Mouse (Mus musculus) urinary bladder, postnatal 36 days (tissue): ENCODE data around the gene Cul7.

Experiments
- DNase-seq, 2 experiments: peaks; one replicate each; pipeline ENCODE4 v3.0.0; 2022; ENCODE audit warnings: low spot score in 2 of 2, mixed read lengths in 1 of 2

Gene Cul7

GRCm38 (mm10) chr17:46650232-46651031 lies at the start of gene Cul7:
Cul7 (plus strand) TSS chr17:46650337.
- peak; percentile 81 to 91 for DNase-seq

GRCm38 (mm10) chr17:46600569-46600968 lies 49.6 kb upstream of the Cul7 start:
- no peak for DNase-seq

GRCm38 (mm10) chr17:46602212-46602611 lies 47.9 kb upstream of the Cul7 start:
- DNase-seq: no peak

GRCm38 (mm10) chr17:46603229-46603628 lies 46.9 kb upstream of the Cul7 start:
- DNase-seq: no peak

GRCm38 (mm10) chr17:46605126-46605525 lies 45.0 kb upstream of the Cul7 start:
- DNase-seq: no peak

- no peak for DNase-seq
Measured at GRCm38 (mm10) chr17:46605987-46606386, 44.1 kb upstream of the Cul7 start.

GRCm38 (mm10) chr17:46609721-46610514 lies 40.2 kb upstream of the Cul7 start:
- peak in 1 of 2 experiments; percentile 53 for DNase-seq

GRCm38 (mm10) chr17:46611316-46611715 lies 38.8 kb upstream of the Cul7 start:
- no peak for DNase-seq

- DNase-seq: no peak
Measured at GRCm38 (mm10) chr17:46612189-46612588, 37.9 kb upstream of the Cul7 start.

GRCm38 (mm10) chr17:46612820-46613219 lies 37.3 kb upstream of the Cul7 start:
- DNase-seq: no peak

GRCm38 (mm10) chr17:46613229-46613628 lies 36.9 kb upstream of the Cul7 start:
- no peak for DNase-seq

GRCm38 (mm10) chr17:46617799-46618198 lies 32.3 kb upstream of the Cul7 start:
- no peak for DNase-seq

GRCm38 (mm10) chr17:46618394-46618768 lies 31.8 kb upstream of the Cul7 start:
- no peak for DNase-seq

GRCm38 (mm10) chr17:46618769-46619682 lies 31.1 kb upstream of the Cul7 start:
- no peak for DNase-seq

- DNase-seq: no peak
Measured at GRCm38 (mm10) chr17:46619683-46620357, 30.3 kb upstream of the Cul7 start.

GRCm38 (mm10) chr17:46621324-46621723 lies 28.8 kb upstream of the Cul7 start:
- DNase-seq: no peak

- DNase-seq: no peak
Measured at GRCm38 (mm10) chr17:46622269-46622668, 27.9 kb upstream of the Cul7 start.

GRCm38 (mm10) chr17:46623819-46624557 lies 26.1 kb upstream of the Cul7 start:
- DNase-seq: no peak

- DNase-seq: no peak
Measured at GRCm38 (mm10) chr17:46624598-46624997, 25.5 kb upstream of the Cul7 start.

GRCm38 (mm10) chr17:46627409-46627808 lies 22.7 kb upstream of the Cul7 start:
- no peak for DNase-seq

GRCm38 (mm10) chr17:46628471-46628790 lies 21.7 kb upstream of the Cul7 start:
- DNase-seq: no peak
